Mouse (Mus musculus) neural tube, embryonic 15.5 days (tissue): ENCODE data around the gene Lmbrd2. TPM values are rescaled to one million over a fixed set of nuclear protein-coding genes. Genes with fewer than 3 reads are reported as not detected.

Experiments used
- ATAC-seq: fragments of 200-750 bp; cut with Nextera tagmentation; 2 replicates; pipeline ENCODE4 v1.8.0; 2017; ENCODE audit warnings: mild to moderate bottlenecking, moderate TSS enrichment, moderate library complexity; ENCODE audit not compliant: low FRiP score
- H3K27ac ChIP-seq: fragments of 300-500 bp; sonication (generic); replicated peaks from 2 replicates; pipeline ENCODE4 v1.5.1; 2015; ENCODE audit warnings: mild to moderate bottlenecking, inconsistent platforms
- H3K27me3 ChIP-seq: fragments of 300-500 bp; sonication (generic); replicated peaks from 2 replicates; pipeline ENCODE4 v1.6.1; 2015; ENCODE audit warnings: inconsistent platforms
- H3K36me3 ChIP-seq: fragments of 300-500 bp; sonication (generic); 2 replicates; pipeline ENCODE4 v1.6.1; 2015; ENCODE audit warnings: inconsistent platforms
- H3K4me1 ChIP-seq: fragments of 300-500 bp; sonication (generic); 2 replicates; pipeline ENCODE4 v1.6.1; 2015; ENCODE audit warnings: inconsistent platforms
- H3K4me2 ChIP-seq: fragments of 300-500 bp; sonication (generic); 2 replicates; pipeline ENCODE4 v1.6.1; 2015; ENCODE audit warnings: inconsistent platforms, mild to moderate bottlenecking, moderate library complexity
- H3K4me3 ChIP-seq: fragments of 300-500 bp; sonication (generic); replicated peaks from 2 replicates; pipeline ENCODE4 v1.5.1; 2015; ENCODE audit warnings: mild to moderate bottlenecking, inconsistent platforms
- H3K9ac ChIP-seq: fragments of 300-500 bp; sonication (generic); replicated peaks from 2 replicates; pipeline ENCODE4 v1.6.1; 2015; ENCODE audit warnings: mild to moderate bottlenecking, inconsistent platforms
- H3K9me3 ChIP-seq: fragments of 300-500 bp; sonication (generic); replicated peaks from 2 replicates; pipeline ENCODE4 v1.6.1; 2016; ENCODE audit warnings: inconsistent platforms
- WGBS: fragments of 180-500 bp; shearing (Covaris S2); methylation state at CpG from one replicate; pipeline ENCODE4 v1.1.7; 2015; ENCODE audit warnings: mixed read lengths; 5-methylcytosine and 5-hydroxymethylcytosine counted together
- polyA plus RNA-seq: library from polyadenylated mRNA; unstranded; fragments of >200 nt; fragmentation: Nextera tagmentation; extraction: Ambion mirVana; gene quantifications from 2 replicates; pipeline ENCODE4 v1.2.1, GENCODE M21; 2015

Lmbrd2 gene
- polyA plus RNA-seq, 1 experiment from 2014 or later = 4.6 TPM

DNA sequence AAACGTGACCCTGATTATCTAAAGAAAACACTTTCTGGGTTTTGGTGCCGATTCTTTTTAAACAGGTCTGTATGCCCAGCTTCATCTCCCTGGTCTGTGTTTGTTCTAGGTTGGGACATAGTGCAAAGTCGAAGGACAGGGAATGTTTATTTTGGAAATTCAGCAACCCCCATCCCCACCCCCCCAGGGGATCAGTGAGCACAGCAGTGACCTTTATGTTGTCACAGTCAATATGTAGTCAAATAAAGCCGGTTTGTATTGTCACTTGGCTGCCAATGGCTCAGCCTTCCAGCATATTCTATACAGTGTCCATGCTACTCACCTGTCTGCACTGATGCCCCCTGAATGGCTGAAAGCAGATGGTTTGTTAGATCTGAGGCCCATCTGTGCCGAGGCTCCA lies 25.8 kb upstream of the Lmbrd2 start:
- peaks cover 63% of the 10 kb centered on the region for H3K36me3 ChIP-seq
- no peaks in the 10 kb centered on the region for H3K9me3 ChIP-seq
- no peak overlapping the region for H3K27ac ChIP-seq
- no peaks in the 10 kb centered on the region for H3K4me1 ChIP-seq
- no peak overlapping the region for H3K4me3 ChIP-seq
- WGBS = 86% methylated on average over 5 of the region's 5 CpGs
- H3K9ac ChIP-seq = no peak overlapping the region
- no peaks in the 10 kb centered on the region for H3K27me3 ChIP-seq
- H3K4me2 ChIP-seq = no peak overlapping the region
- no peak for ATAC-seq

DNA sequence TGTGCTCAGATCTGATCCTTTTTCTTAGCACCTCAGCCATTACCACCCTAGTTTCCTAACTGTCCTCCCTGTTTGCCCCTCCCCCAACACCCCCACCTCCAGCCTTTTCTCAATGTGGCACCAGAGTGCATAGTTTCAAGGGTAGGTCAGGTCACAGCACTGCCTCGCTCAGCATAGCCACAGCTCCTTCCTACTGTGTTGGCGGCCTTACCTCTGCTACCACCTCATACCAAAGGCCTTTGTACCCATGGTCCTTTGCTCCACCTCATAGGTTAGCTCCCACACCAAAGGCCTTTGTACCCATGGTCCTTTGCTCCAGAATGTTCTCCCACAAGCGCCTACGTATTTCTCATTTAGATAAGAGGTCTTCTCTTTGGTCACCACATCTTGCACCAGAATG lies 21.5 kb upstream of the Lmbrd2 start:
- Histone ChIP-seq H3K4me1 (no peaks in the 10 kb centered on the region), H3K27me3 (no peaks in the 10 kb centered on the region), H3K36me3 (peaks cover 74% of the 10 kb centered on the region), H3K9ac (no peak overlapping the region), H3K4me3 (no peak overlapping the region), H3K9me3 (no peaks in the 10 kb centered on the region), H3K27ac (no peak overlapping the region), H3K4me2 (no peak overlapping the region)
- WGBS = 96% methylated on average over 4 of the region's 4 CpGs
- no peak for ATAC-seq

DNA sequence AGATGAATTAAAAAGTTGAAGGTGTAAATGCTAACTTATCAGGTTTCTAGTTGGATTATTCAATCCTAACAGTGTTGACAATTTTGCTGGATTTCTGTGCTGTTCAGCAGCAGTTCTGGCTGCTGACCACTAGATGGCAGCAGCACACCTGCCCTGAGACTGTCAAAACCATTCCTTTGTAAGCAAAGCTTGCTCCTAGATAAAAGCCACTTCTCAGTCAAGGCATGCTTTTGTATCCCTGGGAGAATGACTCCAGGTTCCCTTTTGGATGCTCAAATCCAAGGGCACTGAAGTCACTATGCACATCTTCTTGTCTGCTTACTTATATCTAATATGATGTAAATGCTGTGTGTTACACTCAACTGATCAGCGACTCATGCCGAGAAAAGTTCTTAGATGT lies 20.3 kb upstream of the Lmbrd2 start:
- Histone ChIP-seq H3K4me3 (no peak overlapping the region), H3K36me3 (peaks cover 73% of the 10 kb centered on the region), H3K27me3 (no peaks in the 10 kb centered on the region), H3K9ac (no peak overlapping the region), H3K27ac (no peak overlapping the region), H3K4me1 (no peaks in the 10 kb centered on the region), H3K4me2 (no peak overlapping the region), H3K9me3 (no peaks in the 10 kb centered on the region)
- peak; percentile 73 for ATAC-seq
- WGBS = 92% methylated on average over 2 of the region's 2 CpGs

DNA sequence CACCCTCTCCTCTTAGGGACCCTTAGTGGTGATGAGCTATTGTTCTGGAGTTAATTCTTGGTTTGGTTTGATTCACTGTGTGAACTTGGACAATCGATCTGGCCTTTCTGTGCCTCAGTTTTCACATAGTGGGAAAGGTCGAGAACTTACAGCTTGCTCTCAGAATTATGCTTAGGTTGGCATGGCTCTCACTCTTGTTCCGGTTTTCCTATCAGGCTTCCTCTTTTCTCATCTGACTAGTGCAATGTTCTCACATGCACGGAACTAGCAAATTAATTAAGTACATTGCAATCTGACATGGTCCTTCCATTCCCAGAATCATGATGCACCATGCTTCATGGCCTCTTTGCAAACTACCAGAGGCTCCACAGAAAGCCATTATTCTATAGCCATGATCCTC lies 17.4 kb upstream of the Lmbrd2 start:
- 94% methylated on average over 4 of the region's 4 CpGs for WGBS
- peaks cover 65% of the 10 kb centered on the region for H3K36me3 ChIP-seq
- H3K4me2 ChIP-seq = no peak overlapping the region
- no peak overlapping the region for H3K9ac ChIP-seq
- H3K27ac ChIP-seq = no peak overlapping the region
- H3K4me3 ChIP-seq = no peak overlapping the region
- no peaks in the 10 kb centered on the region for H3K9me3 ChIP-seq
- H3K27me3 ChIP-seq = no peaks in the 10 kb centered on the region
- H3K4me1 ChIP-seq = no peaks in the 10 kb centered on the region
- ATAC-seq = no peak

DNA sequence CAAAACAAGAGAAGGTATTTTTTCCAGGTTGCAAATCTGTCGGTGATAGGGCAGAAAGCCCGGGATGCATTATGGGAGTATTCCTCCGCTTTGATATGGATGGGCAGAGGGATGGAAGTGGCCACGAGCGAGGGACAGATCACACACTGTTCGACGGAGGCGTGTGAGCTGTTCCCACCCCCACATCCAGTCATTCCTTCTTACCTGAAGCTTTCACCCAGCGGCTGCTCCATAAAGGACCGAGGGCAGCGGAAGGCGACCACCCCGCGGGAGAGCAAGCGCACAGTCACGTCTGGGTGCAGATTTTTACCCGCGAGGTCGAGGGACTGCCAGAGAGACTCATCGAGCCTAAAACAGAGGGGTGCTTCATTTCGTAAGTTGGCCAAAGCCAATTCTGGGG lies 15.5 kb upstream of the Lmbrd2 start:
- 94% methylated on average over 21 of the region's 21 CpGs for whole genome bisulfite sequencing
- H3K36me3 ChIP-seq = peaks cover 65% of the 10 kb centered on the region

DNA sequence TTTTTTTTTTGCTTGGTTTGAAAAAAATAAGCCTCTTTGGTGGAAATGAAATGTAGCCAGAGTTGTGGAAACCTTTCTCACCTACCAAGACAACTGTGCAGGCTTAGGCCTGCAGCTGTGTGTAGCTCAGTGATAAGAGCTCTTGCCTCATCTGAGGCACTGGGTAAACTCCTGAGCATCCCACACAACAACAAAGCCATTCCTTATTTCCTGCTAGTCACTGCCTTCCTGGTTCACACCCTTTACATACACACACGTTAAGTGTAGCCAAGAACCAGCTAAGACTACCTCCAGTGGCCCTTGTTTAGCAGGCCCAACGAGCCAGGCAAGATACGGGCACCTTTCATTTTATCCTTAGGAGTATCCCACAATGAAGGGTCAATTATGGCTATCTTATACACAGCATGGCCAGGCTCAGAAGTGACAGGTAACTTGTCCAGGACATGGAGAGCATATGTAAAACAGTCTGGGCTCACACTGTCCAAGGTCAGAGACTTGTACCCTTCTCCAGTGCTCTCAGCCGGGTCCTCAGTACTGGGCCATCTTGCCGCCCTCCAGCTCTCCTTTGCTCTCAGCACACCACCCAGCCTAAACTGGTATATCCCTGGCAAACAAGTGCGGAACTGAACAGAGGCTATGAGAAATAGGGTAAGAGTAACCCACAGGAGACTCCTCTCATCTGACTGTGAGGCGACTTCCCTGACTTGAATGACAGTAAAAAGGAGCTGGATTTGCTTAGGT lies 13.1 kb upstream of the Lmbrd2 start:
- H3K4me3 ChIP-seq = no peak overlapping the region
- ATAC-seq = no peak
- H3K9ac ChIP-seq = no peak overlapping the region
- H3K36me3 ChIP-seq = peaks cover 53% of the 10 kb centered on the region
- H3K4me2 ChIP-seq = no peak overlapping the region
- 94% methylated on average over 7 of the region's 7 CpGs for WGBS
- 0 out of 2 replicates have a peak, but pooled peaks cover 7% of the 10 kb centered on the region for H3K4me1 ChIP-seq
- H3K27ac ChIP-seq = no peak overlapping the region
- H3K9me3 ChIP-seq = no peaks in the 10 kb centered on the region
- no peaks in the 10 kb centered on the region for H3K27me3 ChIP-seq

More for the DNA sequence above, 15.5 kb upstream of the Lmbrd2 start:
- no peak overlapping the region for H3K4me2 ChIP-seq
- H3K9me3 ChIP-seq = no peaks in the 10 kb centered on the region
- no peak for ATAC-seq
- H3K27ac ChIP-seq = no peak overlapping the region
- no peaks in the 10 kb centered on the region for H3K27me3 ChIP-seq
- H3K4me1 ChIP-seq = no peaks in the 10 kb centered on the region
- H3K9ac ChIP-seq = no peak overlapping the region
- no peak overlapping the region for H3K4me3 ChIP-seq

DNA sequence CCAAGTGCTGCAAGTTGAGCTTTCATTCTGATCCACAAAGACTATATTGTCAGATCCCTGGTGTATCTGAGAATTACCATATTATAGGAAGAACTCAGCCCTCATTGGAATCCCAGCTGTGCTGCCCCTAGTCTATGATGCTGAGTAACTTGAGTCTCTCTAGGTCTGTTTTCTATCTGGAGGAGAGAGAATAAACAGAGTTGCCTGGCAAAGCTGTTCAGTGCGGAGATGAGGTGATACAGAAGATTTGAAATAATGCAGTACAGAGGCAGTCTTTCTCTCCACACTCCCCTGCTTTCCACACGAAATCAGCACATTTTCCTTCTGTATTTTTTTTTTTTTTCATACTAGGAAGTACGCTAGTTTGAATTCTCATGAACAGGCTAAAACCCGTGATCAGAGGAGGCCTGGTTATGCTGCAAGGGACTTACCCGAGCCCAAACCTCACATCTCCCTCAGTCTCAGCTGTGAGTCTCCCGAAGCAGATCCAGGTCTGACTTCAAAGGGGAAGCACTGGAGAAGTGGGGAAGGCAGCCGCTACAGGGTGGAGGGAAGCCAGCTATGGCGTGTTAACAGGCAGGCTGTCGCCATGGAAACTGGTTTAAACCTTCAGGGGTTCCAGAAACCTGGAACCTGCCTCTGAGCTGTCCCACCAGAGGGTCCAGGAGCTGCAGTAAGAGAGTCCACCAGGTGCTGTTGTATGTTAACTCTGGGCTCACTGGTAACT lies 9.4 kb upstream of the Lmbrd2 start:
- Histone ChIP-seq H3K4me2 (no peak overlapping the region), H3K36me3 (peaks cover 33% of the 10 kb centered on the region), H3K27me3 (no peaks in the 10 kb centered on the region), H3K27ac (0 out of 2 replicates have a peak overlapping the region, but pooled peaks have one; percentile 13), H3K4me1 (peaks cover 20% of the 10 kb centered on the region), H3K9ac (no peak overlapping the region), H3K4me3 (no peak overlapping the region), H3K9me3 (no peaks in the 10 kb centered on the region)
- 80% methylated on average over 9 of the region's 9 CpGs for WGBS
- ATAC-seq = no peak

DNA sequence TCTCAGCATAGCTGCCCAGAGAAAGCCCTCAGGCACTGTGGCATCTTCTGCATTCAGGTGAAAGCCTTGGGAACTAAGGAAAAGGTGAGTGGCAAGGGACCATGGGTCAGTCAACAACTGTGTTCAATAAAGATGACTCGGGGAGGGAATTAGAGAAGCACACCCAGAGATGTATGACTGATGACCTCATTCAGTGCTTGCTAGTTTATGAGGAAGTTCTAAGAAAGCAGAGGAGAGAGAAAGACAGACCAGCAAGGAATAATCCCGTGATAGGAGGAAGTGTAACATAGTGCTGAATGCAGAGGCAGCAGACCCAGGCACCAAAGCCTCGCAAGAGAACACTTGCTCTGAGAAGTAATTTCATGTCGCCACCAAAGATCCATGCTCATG lies 8.9 kb upstream of the Lmbrd2 start:
- no peak overlapping the region for H3K4me3 ChIP-seq
- ATAC-seq = no peak
- H3K4me1 ChIP-seq = peaks cover 20% of the 10 kb centered on the region
- H3K9ac ChIP-seq = no peak overlapping the region
- H3K27ac ChIP-seq = 0 out of 2 replicates have a peak overlapping the region, but pooled peaks have one; percentile 13
- WGBS = 89% methylated on average over 4 of the region's 4 CpGs
- no peaks in the 10 kb centered on the region for H3K27me3 ChIP-seq
- no peaks in the 10 kb centered on the region for H3K9me3 ChIP-seq
- no peak overlapping the region for H3K4me2 ChIP-seq
- H3K36me3 ChIP-seq = peaks cover 36% of the 10 kb centered on the region

DNA sequence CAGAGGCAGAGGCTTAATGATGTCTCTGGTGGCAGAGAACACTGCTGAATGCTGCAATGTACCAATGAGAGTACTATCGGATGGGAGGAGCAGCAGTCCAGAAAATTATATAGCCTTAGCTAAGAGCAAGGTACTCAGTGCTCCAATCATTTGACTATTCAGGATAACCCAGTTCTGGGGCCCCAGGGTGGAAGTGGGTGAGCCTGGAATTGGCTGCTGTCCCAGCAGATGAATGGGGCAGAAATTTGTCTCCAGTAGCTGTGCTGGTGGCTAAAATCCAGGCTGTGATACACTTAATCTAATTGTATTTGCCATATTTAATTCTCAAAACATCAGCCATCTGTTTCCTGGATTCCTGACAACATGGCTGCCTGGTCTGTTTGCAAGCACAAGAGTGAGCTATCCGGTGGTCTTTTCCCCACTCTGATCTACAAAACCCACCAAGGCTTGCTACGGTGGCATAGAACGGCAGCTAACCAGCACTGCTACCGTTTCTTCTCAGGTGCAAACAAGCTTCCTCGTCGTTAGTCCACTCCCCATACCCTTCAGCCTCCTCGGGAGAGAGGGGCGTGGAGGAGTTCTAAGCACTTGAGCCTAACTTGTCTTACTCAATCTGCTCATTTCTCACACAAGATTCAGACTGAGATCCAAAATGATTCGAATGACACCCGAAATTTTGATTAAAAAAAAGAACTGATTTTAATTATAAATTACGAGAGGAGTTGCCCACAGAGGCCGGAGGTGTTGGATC lies 7.5 kb upstream of the Lmbrd2 start:
- H3K27ac ChIP-seq = no peak overlapping the region; the same call in 1 of the 2 replicates
- 84% methylated on average over 13 of the region's 13 CpGs for WGBS
- no peak for ATAC-seq

DNA sequence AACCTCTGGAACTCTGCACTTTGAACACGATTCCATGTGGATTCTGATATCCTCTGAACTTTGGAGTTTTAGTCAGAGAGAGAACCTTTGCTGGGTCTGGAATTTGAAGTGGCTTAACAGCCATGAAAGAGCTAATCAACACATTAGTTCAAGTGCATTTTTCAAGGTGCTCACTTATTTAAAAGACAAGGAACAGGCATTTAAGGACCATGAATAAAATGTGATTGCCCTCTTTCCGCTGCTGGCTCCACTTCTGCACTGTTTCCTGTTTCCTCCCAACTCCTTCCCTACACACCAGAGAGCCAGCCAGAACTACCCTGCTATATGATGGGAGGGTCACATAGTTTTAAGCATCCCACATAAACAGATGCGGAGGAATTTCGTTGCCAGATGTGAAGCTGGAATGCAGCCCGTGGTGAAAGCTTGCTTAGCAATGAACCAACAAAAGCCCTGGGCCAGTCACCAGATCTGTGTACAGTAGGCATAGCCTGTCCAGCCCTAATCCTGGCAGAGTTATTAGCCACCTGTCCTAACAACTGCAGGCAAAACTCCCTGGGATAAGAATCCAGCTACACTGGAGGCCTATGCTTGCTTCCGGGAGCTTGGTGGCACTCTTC lies 5.4 kb upstream of the Lmbrd2 start:
- H3K9ac ChIP-seq = no peak overlapping the region
- H3K4me2 ChIP-seq = no peak overlapping the region
- H3K36me3 ChIP-seq = peaks cover 21% of the 10 kb centered on the region
- H3K4me1 ChIP-seq = peaks cover 41% of the 10 kb centered on the region
- H3K27ac ChIP-seq = no peak overlapping the region
- 77% methylated on average over 6 of the region's 6 CpGs for WGBS
- no peaks in the 10 kb centered on the region for H3K9me3 ChIP-seq
- H3K27me3 ChIP-seq = no peaks in the 10 kb centered on the region
- H3K4me3 ChIP-seq = no peak overlapping the region
- ATAC-seq = no peak

More for the DNA sequence above, 7.5 kb upstream of the Lmbrd2 start:
- Histone ChIP-seq H3K4me1 (peaks cover 25% of the 10 kb centered on the region), H3K4me3 (no peak overlapping the region), H3K9me3 (no peaks in the 10 kb centered on the region), H3K36me3 (peaks cover 34% of the 10 kb centered on the region), H3K9ac (no peak overlapping the region), H3K4me2 (no peak overlapping the region), H3K27me3 (no peaks in the 10 kb centered on the region)

DNA sequence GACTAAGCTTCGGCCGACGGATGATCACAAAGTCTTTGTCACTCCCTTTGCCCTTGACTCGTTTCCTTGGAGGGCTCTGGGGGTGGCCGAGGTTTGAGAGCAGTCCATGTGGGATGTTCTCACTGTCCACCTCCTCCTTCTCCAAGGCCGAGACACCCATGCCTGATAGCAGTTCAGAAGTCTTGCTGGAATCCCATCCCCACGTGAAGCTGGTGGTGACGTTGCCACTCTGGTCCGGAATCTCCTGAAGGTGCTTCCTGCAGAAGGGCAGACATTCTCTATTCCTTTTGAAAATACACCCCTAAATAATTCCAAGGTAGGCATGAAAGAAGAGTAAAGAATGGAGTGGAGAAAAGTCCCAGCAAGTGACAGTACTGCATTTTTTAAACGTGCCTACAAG lies 903 bp upstream of the Lmbrd2 start:
- Histone ChIP-seq H3K27me3 (no peaks in the 10 kb centered on the region), H3K36me3 (peaks cover 16% of the 10 kb centered on the region), H3K4me1 (peaks cover 30% of the 10 kb centered on the region), H3K4me2 (peak overlapping the region; percentile 81), H3K9ac (peak overlapping the region; percentile 95), H3K27ac (no peak overlapping the region), H3K9me3 (no peaks in the 10 kb centered on the region), H3K4me3 (peak overlapping the region; percentile 93)
- no peak for ATAC-seq
- 26% methylated on average over 10 of the region's 10 CpGs for WGBS
